ENCODE assay signal across 16 mouse cellular contexts in the genomic region with DNA sequence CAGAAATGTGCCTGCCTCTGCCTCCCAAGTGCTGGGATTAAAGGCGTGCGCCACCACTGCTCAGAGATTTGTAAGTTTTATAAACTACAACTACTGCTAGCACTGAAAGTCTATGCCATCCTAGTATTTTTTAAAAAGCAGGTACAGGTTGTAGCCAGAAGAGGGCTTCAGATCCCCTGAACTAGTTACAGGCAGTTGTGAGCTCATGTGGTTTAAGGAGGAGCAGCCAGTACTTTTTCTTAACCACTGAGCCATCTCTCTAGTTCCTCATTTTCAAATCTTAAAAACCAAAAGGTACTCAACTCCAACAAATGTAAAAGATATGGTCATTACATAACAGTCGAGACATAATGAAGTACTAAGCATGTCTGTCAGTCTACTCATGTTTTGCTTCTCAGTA.
A peak's percentile ranks its signal among the peaks of the same experiment; 100 is the strongest.
DNase-seq lines count a peak whose midpoint lies in the region; ATAC-seq and TF ChIP-seq lines count a peak whose summit lies in the region.
"Had no signal": no experiment of that assay in that cellular context is flagged by ENCODE, and none has a peak within 500 bp of the region (broad histone marks: within the 10 kb centered on the region; RNA-seq: fewer than 3 reads in every experiment).

No protein-coding gene starts in this region.

- H3K36me3 ChIP-seq in intestine, postnatal 0 days (ENCODE audit: control insufficient read depth, insufficient read depth), result peaks cover 29% of the 10 kb centered on the region
- peaks cover 6% of the 10 kb centered on the region; the same call in 1 of the 2 replicates for H3K36me3 ChIP-seq in intestine, embryonic 16.5 days (ENCODE audit: control insufficient read depth, insufficient read depth, low read length)

- H3K9ac ChIP-seq in intestine, postnatal 0 days (ENCODE audit: low read depth, low read length), result no peak overlapping the region
- no peak overlapping the region for H3K9ac ChIP-seq in intestine, embryonic 16.5 days (ENCODE audit: low read depth, low read length)
- H3K9ac ChIP-seq: hindbrain, embryonic 15.5 days; liver, embryonic 12.5 days had no signal

- H3K27me3 ChIP-seq in intestine, postnatal 0 days (replicated peaks; ENCODE audit: control insufficient read depth, insufficient read depth, low read length), result no peaks in the 10 kb centered on the region
- H3K27me3 ChIP-seq in intestine, embryonic 16.5 days (replicated peaks; ENCODE audit: control insufficient read depth, insufficient read depth, low read length), result no peaks in the 10 kb centered on the region
- H3K27me3 ChIP-seq: hindbrain, embryonic 15.5 days; liver, embryonic 12.5 days had no signal

- 86% methylated on average over 3 of the region's 3 CpGs for WGBS in intestine, postnatal 0 days
- 92% methylated on average over 3 of the region's 3 CpGs for WGBS in intestine, embryonic 16.5 days

- H3K4me1 ChIP-seq in intestine, postnatal 0 days (replicated peaks; ENCODE audit: control insufficient read depth, insufficient read depth, low read length), result no peaks in the 10 kb centered on the region
- H3K4me1 ChIP-seq in intestine, embryonic 16.5 days (ENCODE audit: control insufficient read depth, insufficient read depth, low read length), result no peaks in the 10 kb centered on the region
- H3K4me1 ChIP-seq: hindbrain, embryonic 15.5 days had no signal

- peak; percentile 6 for DNase-seq in lung, postnatal 36 days
- no peak for DNase-seq in lung, postnatal 4 days
- DNase-seq in R1 (ENCODE audit: low read depth, low spot score), result peak; percentile 14
- DNase-seq in skeletal muscle tissue, adult 2 months (ENCODE audit: low read depth, low spot score), result peak; percentile 10
- no peak for DNase-seq in ovary, postnatal 14 days (ENCODE audit: low spot score)
- no peak for DNase-seq in layer of hippocampus, postnatal 36 days
- DNase-seq: cerebellum, postnatal 25 days; kidney, adult 18-20 months; lung, postnatal 10 days; midbrain, embryonic 14.5 days; right cerebral cortex, postnatal 14 days; thymus, adult 2 months had no signal

- no peak overlapping the region for H3K27ac ChIP-seq in intestine, postnatal 0 days (ENCODE audit: low read depth, low read length)
- no peak overlapping the region for H3K27ac ChIP-seq in intestine, embryonic 16.5 days (ENCODE audit: low read length)
- H3K27ac ChIP-seq: hindbrain, embryonic 15.5 days; liver, embryonic 12.5 days had no signal

- peak; percentile 41 for TF ChIP-seq CTCF in intestine, postnatal 0 days (IDR thresholded peaks at IDR 0.05; ENCODE audit: low read depth)

- ATAC-seq in intestine, postnatal 0 days, result no peak
- ATAC-seq in intestine, embryonic 16.5 days, result no peak
- ATAC-seq: liver, embryonic 12.5 days had no signal

- H3K4me2 ChIP-seq in intestine, postnatal 0 days (replicated peaks; ENCODE audit: low read depth), result no peak overlapping the region
- H3K4me2 ChIP-seq in intestine, embryonic 16.5 days (ENCODE audit: low read depth, low read length), result no peak overlapping the region
- H3K4me2 ChIP-seq: hindbrain, embryonic 15.5 days; liver, embryonic 12.5 days had no signal

- no peak overlapping the region for H3K4me3 ChIP-seq in intestine, postnatal 0 days (ENCODE audit: low read depth, low read length)
- no peak overlapping the region for H3K4me3 ChIP-seq in intestine, embryonic 16.5 days (ENCODE audit: low read length)
- H3K4me3 ChIP-seq: hindbrain, embryonic 15.5 days; liver, embryonic 12.5 days had no signal

- no peaks in the 10 kb centered on the region for H3K9me3 ChIP-seq in intestine, postnatal 0 days (ENCODE audit: control insufficient read depth)
- H3K9me3 ChIP-seq in intestine, embryonic 16.5 days (ENCODE audit: control insufficient read depth, low read length), result no peaks in the 10 kb centered on the region
- H3K9me3 ChIP-seq: hindbrain, embryonic 15.5 days; liver, embryonic 12.5 days had no signal

Comparison
In these comparisons a context has a peak if more than half of its experiments do, and no peak if none do; other contexts are left out.
1. DNase-seq: peak in lung, postnatal 36 days (single experiment), R1 (single experiment) and skeletal muscle tissue, adult 2 months (single experiment); none in lung, postnatal 4 days (0 of 2), ovary, postnatal 14 days (single experiment) and layer of hippocampus, postnatal 36 days (0 of 2).